Mouse (Mus musculus) neural tube, embryonic 15.5 days (tissue): Measurements from ENCODE around the gene Ppfibp1. TPM values are rescaled to one million over a fixed set of nuclear protein-coding genes. Genes with fewer than 3 reads are reported as not detected.

Source experiments
- ATAC-seq: fragments of 200-750 bp; cut with Nextera tagmentation; 2 replicates; pipeline ENCODE4 v1.8.0; 2017; ENCODE audit warnings: mild to moderate bottlenecking, moderate TSS enrichment, moderate library complexity; ENCODE audit not compliant: low FRiP score
- H3K27ac ChIP-seq: fragments of 300-500 bp; sonication (generic); replicated peaks from 2 replicates; pipeline ENCODE4 v1.5.1; 2015; ENCODE audit warnings: mild to moderate bottlenecking, inconsistent platforms
- H3K27me3 ChIP-seq: fragments of 300-500 bp; sonication (generic); replicated peaks from 2 replicates; pipeline ENCODE4 v1.6.1; 2015; ENCODE audit warnings: inconsistent platforms
- H3K36me3 ChIP-seq: fragments of 300-500 bp; sonication (generic); 2 replicates; pipeline ENCODE4 v1.6.1; 2015; ENCODE audit warnings: inconsistent platforms
- H3K4me1 ChIP-seq: fragments of 300-500 bp; sonication (generic); 2 replicates; pipeline ENCODE4 v1.6.1; 2015; ENCODE audit warnings: inconsistent platforms
- H3K4me2 ChIP-seq: fragments of 300-500 bp; sonication (generic); 2 replicates; pipeline ENCODE4 v1.6.1; 2015; ENCODE audit warnings: inconsistent platforms, mild to moderate bottlenecking, moderate library complexity
- H3K4me3 ChIP-seq: fragments of 300-500 bp; sonication (generic); replicated peaks from 2 replicates; pipeline ENCODE4 v1.5.1; 2015; ENCODE audit warnings: mild to moderate bottlenecking, inconsistent platforms
- H3K9ac ChIP-seq: fragments of 300-500 bp; sonication (generic); replicated peaks from 2 replicates; pipeline ENCODE4 v1.6.1; 2015; ENCODE audit warnings: mild to moderate bottlenecking, inconsistent platforms
- H3K9me3 ChIP-seq: fragments of 300-500 bp; sonication (generic); replicated peaks from 2 replicates; pipeline ENCODE4 v1.6.1; 2016; ENCODE audit warnings: inconsistent platforms
- WGBS: fragments of 180-500 bp; shearing (Covaris S2); methylation state at CpG from one replicate; pipeline ENCODE4 v1.1.7; 2015; ENCODE audit warnings: mixed read lengths; 5-methylcytosine and 5-hydroxymethylcytosine counted together
- polyA plus RNA-seq: library from polyadenylated mRNA; unstranded; fragments of >200 nt; fragmentation: Nextera tagmentation; extraction: Ambion mirVana; gene quantifications from 2 replicates; pipeline ENCODE4 v1.2.1, GENCODE M21; 2015

Ppfibp1 gene
- polyA plus RNA-seq, 1 experiment from 2014 or later = 12.8 TPM

GRCm38 (mm10) chr6:146928108-146928507 is 39.8 kb downstream of the Ppfibp1 start:
- no peak for ATAC-seq
- Histone ChIP-seq H3K27me3 (no peaks in the 10 kb centered on the region), H3K36me3 (no peaks in the 10 kb centered on the region), H3K9me3 (no peaks in the 10 kb centered on the region), H3K4me3 (no peak overlapping the region), H3K4me1 (no peaks in the 10 kb centered on the region), H3K4me2 (no peak overlapping the region), H3K9ac (no peak overlapping the region), H3K27ac (no peak overlapping the region)
- WGBS = 63% methylated on average over 3 of the region's 3 CpGs

- WGBS = 34% methylated on average over 2 of the region's 2 CpGs
- no peaks in the 10 kb centered on the region for H3K4me1 ChIP-seq
- H3K36me3 ChIP-seq = no peaks in the 10 kb centered on the region
- no peaks in the 10 kb centered on the region for H3K9me3 ChIP-seq
- H3K9ac ChIP-seq = no peak overlapping the region
- no peak overlapping the region for H3K27ac ChIP-seq
- H3K27me3 ChIP-seq = no peaks in the 10 kb centered on the region
- no peak for ATAC-seq
- no peak overlapping the region for H3K4me2 ChIP-seq
- H3K4me3 ChIP-seq = no peak overlapping the region
Observed at GRCm38 (mm10) chr6:146929031-146929430, 40.7 kb downstream of the Ppfibp1 start.

GRCm38 (mm10) chr6:146933123-146933522 is 44.8 kb downstream of the Ppfibp1 start:
- no peak overlapping the region for H3K9ac ChIP-seq
- H3K36me3 ChIP-seq = no peaks in the 10 kb centered on the region
- 75% methylated on average over 6 of the region's 6 CpGs for WGBS
- no peak overlapping the region for H3K27ac ChIP-seq
- H3K27me3 ChIP-seq = no peaks in the 10 kb centered on the region
- no peaks in the 10 kb centered on the region for H3K4me1 ChIP-seq
- H3K4me3 ChIP-seq = no peak overlapping the region
- no peaks in the 10 kb centered on the region for H3K9me3 ChIP-seq
- no peak overlapping the region for H3K4me2 ChIP-seq
- ATAC-seq = no peak

- H3K36me3 ChIP-seq = no peaks in the 10 kb centered on the region
- no peaks in the 10 kb centered on the region for H3K27me3 ChIP-seq
- no peak overlapping the region for H3K27ac ChIP-seq
- H3K4me2 ChIP-seq = no peak overlapping the region
- no peak overlapping the region for H3K4me3 ChIP-seq
- no peak overlapping the region for H3K9ac ChIP-seq
- H3K9me3 ChIP-seq = no peaks in the 10 kb centered on the region
- ATAC-seq = no peak
- 74% methylated on average over 6 of the region's 6 CpGs for WGBS
- no peaks in the 10 kb centered on the region for H3K4me1 ChIP-seq
Observed at GRCm38 (mm10) chr6:146935957-146936356, 47.7 kb downstream of the Ppfibp1 start.

GRCm38 (mm10) chr6:146939026-146939425 is 50.7 kb downstream of the Ppfibp1 start:
- Histone ChIP-seq H3K27ac (no peak overlapping the region), H3K9me3 (no peaks in the 10 kb centered on the region), H3K9ac (no peak overlapping the region), H3K36me3 (no peaks in the 10 kb centered on the region), H3K4me3 (no peak overlapping the region), H3K27me3 (no peaks in the 10 kb centered on the region), H3K4me1 (no peaks in the 10 kb centered on the region), H3K4me2 (no peak overlapping the region)
- WGBS = 90% methylated on average over 8 of the region's 8 CpGs
- no peak for ATAC-seq

- H3K9ac ChIP-seq = no peak overlapping the region
- no peak overlapping the region for H3K4me2 ChIP-seq
- H3K27me3 ChIP-seq = no peaks in the 10 kb centered on the region
- H3K27ac ChIP-seq = no peak overlapping the region
- 81% methylated on average over 7 of the region's 7 CpGs for WGBS
- ATAC-seq = no peak
- no peaks in the 10 kb centered on the region for H3K4me1 ChIP-seq
- H3K36me3 ChIP-seq = no peaks in the 10 kb centered on the region
- no peak overlapping the region for H3K4me3 ChIP-seq
- H3K9me3 ChIP-seq = no peaks in the 10 kb centered on the region
Observed at GRCm38 (mm10) chr6:146941505-146942275, 53.4 kb downstream of the Ppfibp1 start.

- Histone ChIP-seq H3K4me1 (no peaks in the 10 kb centered on the region), H3K4me3 (no peak overlapping the region), H3K36me3 (no peaks in the 10 kb centered on the region), H3K9ac (no peak overlapping the region), H3K27ac (no peak overlapping the region), H3K27me3 (no peaks in the 10 kb centered on the region), H3K4me2 (no peak overlapping the region), H3K9me3 (no peaks in the 10 kb centered on the region)
- ATAC-seq = no peak
Observed at GRCm38 (mm10) chr6:146944009-146944408, 55.7 kb downstream of the Ppfibp1 start.

GRCm38 (mm10) chr6:146944830-146945229 is 56.5 kb downstream of the Ppfibp1 start:
- no peak overlapping the region for H3K27ac ChIP-seq
- H3K4me1 ChIP-seq = no peaks in the 10 kb centered on the region
- ATAC-seq = no peak
- WGBS = 64% methylated on average over 4 of the region's 4 CpGs
- no peaks in the 10 kb centered on the region for H3K36me3 ChIP-seq
- H3K4me3 ChIP-seq = no peak overlapping the region
- H3K4me2 ChIP-seq = no peak overlapping the region
- H3K9ac ChIP-seq = no peak overlapping the region
- H3K27me3 ChIP-seq = no peaks in the 10 kb centered on the region
- H3K9me3 ChIP-seq = no peaks in the 10 kb centered on the region

GRCm38 (mm10) chr6:146946327-146947029 is 58.2 kb downstream of the Ppfibp1 start:
- H3K9ac ChIP-seq = no peak overlapping the region
- no peaks in the 10 kb centered on the region for H3K27me3 ChIP-seq
- no peak overlapping the region for H3K4me3 ChIP-seq
- no peaks in the 10 kb centered on the region for H3K9me3 ChIP-seq
- ATAC-seq = no peak
- 56% methylated on average over 6 of the region's 6 CpGs for WGBS
- H3K4me1 ChIP-seq = no peaks in the 10 kb centered on the region
- no peak overlapping the region for H3K4me2 ChIP-seq
- H3K27ac ChIP-seq = no peak overlapping the region
- no peaks in the 10 kb centered on the region for H3K36me3 ChIP-seq

- H3K9me3 ChIP-seq = no peaks in the 10 kb centered on the region
- H3K27ac ChIP-seq = no peak overlapping the region
- no peaks in the 10 kb centered on the region for H3K27me3 ChIP-seq
- WGBS = 87% methylated on average over 4 of the region's 4 CpGs
- H3K4me1 ChIP-seq = no peaks in the 10 kb centered on the region
- H3K4me3 ChIP-seq = no peak overlapping the region
- H3K9ac ChIP-seq = no peak overlapping the region
- ATAC-seq = no peak
- H3K36me3 ChIP-seq = no peaks in the 10 kb centered on the region
- H3K4me2 ChIP-seq = no peak overlapping the region
Observed at GRCm38 (mm10) chr6:146947186-146947585, 58.9 kb downstream of the Ppfibp1 start.

GRCm38 (mm10) chr6:146949682-146950453 is 61.6 kb downstream of the Ppfibp1 start:
- 66% methylated on average over 10 of the region's 10 CpGs for WGBS
- H3K27ac ChIP-seq = no peak overlapping the region
- ATAC-seq = no peak

GRCm38 (mm10) chr6:146950454-146950832 is 62.2 kb downstream of the Ppfibp1 start:
- Histone ChIP-seq H3K4me1 (no peaks in the 10 kb centered on the region), H3K4me3 (no peak overlapping the region), H3K36me3 (no peaks in the 10 kb centered on the region), H3K27me3 (no peaks in the 10 kb centered on the region), H3K4me2 (no peak overlapping the region), H3K9me3 (no peaks in the 10 kb centered on the region), H3K27ac (no peak overlapping the region), H3K9ac (no peak overlapping the region)
- ATAC-seq = no peak
- 22% methylated on average over 1 of the region's 1 CpGs for WGBS

More at GRCm38 (mm10) chr6:146949682-146950453, 61.6 kb downstream of the Ppfibp1 start:
- H3K9me3 ChIP-seq = no peaks in the 10 kb centered on the region
- no peak overlapping the region for H3K9ac ChIP-seq
- H3K4me1 ChIP-seq = no peaks in the 10 kb centered on the region
- H3K27me3 ChIP-seq = no peaks in the 10 kb centered on the region
- H3K36me3 ChIP-seq = no peaks in the 10 kb centered on the region
- H3K4me2 ChIP-seq = no peak overlapping the region
- H3K4me3 ChIP-seq = no peak overlapping the region
